Mouse (Mus musculus): ENCODE data around the gene Lhx3. TPM values are rescaled to one million over a fixed set of nuclear protein-coding genes. Genes with fewer than 3 reads are reported as not detected.

Gene Lhx3
- polyA plus RNA-seq, 1 experiment from 2014 or later, result 10.1 TPM

DNA sequence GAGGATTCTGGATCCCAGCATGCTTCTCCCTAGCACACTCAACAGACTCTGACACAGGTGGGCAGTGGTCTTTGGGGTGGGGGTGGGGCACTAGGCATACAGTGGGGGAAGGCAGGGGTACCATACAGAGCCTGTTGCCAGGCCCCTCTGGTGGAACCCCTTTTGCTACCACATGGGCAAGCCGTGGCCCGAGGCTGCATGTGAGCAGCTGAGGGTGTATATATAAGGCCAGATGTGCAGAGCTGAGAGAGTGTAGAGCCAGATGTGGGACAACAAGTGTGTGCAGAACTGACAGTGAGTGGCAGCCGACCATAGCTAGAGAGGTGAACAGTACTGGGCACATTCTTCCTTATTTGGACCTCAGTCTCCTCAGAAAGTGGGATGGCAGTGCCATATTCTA is 41.2 kb downstream of the Lhx3 start:
- Histone ChIP-seq H3K36me3 (ENCODE audit: control insufficient read depth, insufficient read depth, low read length) (no peaks in the 10 kb centered on the region), H3K9ac (replicated peaks; ENCODE audit: low read depth, low read length) (no peak overlapping the region), H3K9me3 (ENCODE audit: control insufficient read depth, low read length) (no peaks in the 10 kb centered on the region), H3K4me3 (ENCODE audit: low read depth, low read length) (no peak overlapping the region), H3K27ac (ENCODE audit: low read depth, low read length) (no peak overlapping the region), H3K4me2 (ENCODE audit: low read depth, low read length) (no peak overlapping the region), H3K4me1 (ENCODE audit: control insufficient read depth, insufficient read depth, low read length) (no peaks in the 10 kb centered on the region), H3K27me3 (ENCODE audit: control insufficient read depth, insufficient read depth, low read length) (no peaks in the 10 kb centered on the region)
- no peak for ATAC-seq (ENCODE audit: low read depth)
- 80% methylated on average over 3 of the region's 3 CpGs for WGBS

GRCm38 (mm10) chr2:26158064-26158463 is 50.0 kb downstream of the Lhx3 start:
- Histone ChIP-seq H3K4me3 (ENCODE audit: low read depth, low read length) (no peak overlapping the region), H3K27me3 (ENCODE audit: control insufficient read depth, insufficient read depth, low read length) (no peaks in the 10 kb centered on the region), H3K9ac (replicated peaks; ENCODE audit: low read depth, low read length) (no peak overlapping the region), H3K4me2 (ENCODE audit: low read depth, low read length) (no peak overlapping the region), H3K36me3 (ENCODE audit: control insufficient read depth, insufficient read depth, low read length) (no peaks in the 10 kb centered on the region), H3K4me1 (ENCODE audit: control insufficient read depth, insufficient read depth, low read length) (peaks cover 21% of the 10 kb centered on the region), H3K9me3 (ENCODE audit: control insufficient read depth, low read length) (no peaks in the 10 kb centered on the region), H3K27ac (ENCODE audit: low read depth, low read length) (no peak overlapping the region)
- peak; percentile 19 for ATAC-seq (ENCODE audit: low read depth)
- 30% methylated on average over 9 of the region's 9 CpGs for WGBS

DNA sequence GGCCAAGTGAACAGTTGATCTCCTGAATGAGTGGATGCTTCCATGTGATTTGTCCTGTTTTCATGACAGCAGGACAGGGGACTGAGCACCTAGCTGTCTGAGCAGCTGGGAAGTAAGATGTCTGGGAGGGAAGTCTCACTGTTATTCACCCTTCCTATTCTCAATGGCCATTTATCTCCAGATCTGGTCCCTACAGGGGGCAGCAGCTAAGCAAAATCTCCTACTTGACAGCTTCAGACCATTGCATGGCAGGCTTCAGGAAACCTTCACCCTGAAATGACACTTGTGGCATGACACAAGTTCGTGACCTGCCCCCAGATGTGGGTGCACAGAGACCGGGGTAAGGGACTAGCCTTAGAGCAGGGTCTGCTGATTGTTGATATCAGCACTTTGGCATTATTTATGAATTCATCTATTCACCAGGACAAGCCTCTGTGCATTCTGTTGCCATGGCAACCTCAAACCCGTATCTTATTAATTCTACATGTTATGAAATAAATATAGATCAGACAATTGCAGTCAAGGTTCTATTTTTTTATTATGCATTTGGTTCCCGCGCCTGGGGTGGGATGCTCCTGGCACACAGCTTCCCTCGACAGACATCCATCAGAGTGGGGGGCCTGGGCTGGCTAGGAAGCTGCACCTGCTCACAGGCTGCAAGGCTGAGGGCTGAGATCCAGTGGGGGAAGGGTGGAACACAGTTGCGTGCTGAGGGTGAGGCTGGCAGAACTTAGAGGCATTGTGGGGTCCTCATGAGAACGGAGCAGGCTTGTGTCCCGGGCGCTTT is 51.7 kb downstream of the Lhx3 start:
- H3K9ac ChIP-seq (replicated peaks; ENCODE audit: low read depth, low read length), result no peak overlapping the region
- peak overlapping the region; percentile 12; the same call in 1 of the 2 replicates for H3K27ac ChIP-seq (ENCODE audit: low read depth, low read length)
- H3K4me2 ChIP-seq (ENCODE audit: low read depth, low read length), result no peak overlapping the region
- no peaks in the 10 kb centered on the region for H3K9me3 ChIP-seq (ENCODE audit: control insufficient read depth, low read length)
- H3K4me3 ChIP-seq (ENCODE audit: low read depth, low read length), result no peak overlapping the region
- WGBS, result 35% methylated on average over 10 of the region's 10 CpGs
- H3K36me3 ChIP-seq (ENCODE audit: control insufficient read depth, insufficient read depth, low read length), result no peaks in the 10 kb centered on the region
- H3K4me1 ChIP-seq (ENCODE audit: control insufficient read depth, insufficient read depth, low read length), result peaks cover 21% of the 10 kb centered on the region
- ATAC-seq (ENCODE audit: low read depth), result peak; percentile 68
- no peaks in the 10 kb centered on the region for H3K27me3 ChIP-seq (ENCODE audit: control insufficient read depth, insufficient read depth, low read length)

DNA sequence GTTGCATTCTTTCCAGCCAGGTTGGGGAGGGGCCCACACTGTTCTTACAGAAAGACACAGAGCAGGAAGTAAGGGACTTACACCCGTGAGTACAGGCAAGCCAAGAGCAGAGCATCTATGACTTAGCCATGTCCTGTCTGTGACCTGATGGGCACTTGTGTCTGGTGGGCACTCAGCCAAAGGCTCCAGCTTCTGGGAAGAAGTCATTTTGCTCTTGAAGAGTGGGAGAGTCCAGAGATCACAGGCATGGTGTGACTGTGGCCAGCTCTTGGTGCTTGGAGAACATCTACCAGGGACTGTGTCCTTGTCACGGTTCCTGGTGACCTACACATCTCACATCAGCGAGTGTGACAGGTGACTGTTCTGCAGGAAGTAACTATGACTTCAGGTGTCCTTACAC is 52.4 kb downstream of the Lhx3 start:
- no peak overlapping the region for H3K4me2 ChIP-seq (ENCODE audit: low read depth, low read length)
- no peak overlapping the region for H3K27ac ChIP-seq (ENCODE audit: low read depth, low read length)
- H3K4me1 ChIP-seq (ENCODE audit: control insufficient read depth, insufficient read depth, low read length), result peaks cover 21% of the 10 kb centered on the region
- H3K27me3 ChIP-seq (ENCODE audit: control insufficient read depth, insufficient read depth, low read length), result no peaks in the 10 kb centered on the region
- no peaks in the 10 kb centered on the region for H3K36me3 ChIP-seq (ENCODE audit: control insufficient read depth, insufficient read depth, low read length)
- no peak for ATAC-seq (ENCODE audit: low read depth)
- no peaks in the 10 kb centered on the region for H3K9me3 ChIP-seq (ENCODE audit: control insufficient read depth, low read length)
- 73% methylated on average over 3 of the region's 3 CpGs for WGBS
- H3K9ac ChIP-seq (replicated peaks; ENCODE audit: low read depth, low read length), result no peak overlapping the region
- H3K4me3 ChIP-seq (ENCODE audit: low read depth, low read length), result no peak overlapping the region

DNA sequence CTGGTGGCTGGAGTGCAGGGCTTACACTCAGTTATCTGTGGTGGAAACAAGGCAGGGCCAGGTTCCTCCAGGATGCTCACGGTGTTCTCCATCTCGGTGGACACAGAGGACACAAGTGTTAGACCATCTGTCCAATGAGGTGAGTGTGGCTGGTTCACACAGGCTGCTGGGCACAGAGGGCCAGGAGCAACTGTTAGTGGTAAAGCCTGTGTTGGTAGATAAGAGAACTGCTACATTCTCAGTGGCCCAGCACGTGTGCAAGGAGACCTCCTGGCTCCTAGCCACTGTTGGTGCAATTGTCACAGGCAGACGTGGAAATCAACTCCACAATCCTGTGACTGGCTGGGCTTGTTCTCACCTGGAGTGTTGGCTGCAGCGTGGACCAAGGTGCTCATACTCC is 53.5 kb downstream of the Lhx3 start:
- WGBS, result 69% methylated on average over 5 of the region's 5 CpGs
- Histone ChIP-seq H3K4me1 (ENCODE audit: control insufficient read depth, insufficient read depth, low read length) (peaks cover 21% of the 10 kb centered on the region), H3K4me3 (ENCODE audit: low read depth, low read length) (no peak overlapping the region), H3K36me3 (ENCODE audit: control insufficient read depth, insufficient read depth, low read length) (no peaks in the 10 kb centered on the region), H3K27ac (ENCODE audit: low read depth, low read length) (no peak overlapping the region), H3K9ac (replicated peaks; ENCODE audit: low read depth, low read length) (no peak overlapping the region), H3K27me3 (ENCODE audit: control insufficient read depth, insufficient read depth, low read length) (no peaks in the 10 kb centered on the region), H3K9me3 (ENCODE audit: control insufficient read depth, low read length) (no peaks in the 10 kb centered on the region), H3K4me2 (ENCODE audit: low read depth, low read length) (no peak overlapping the region)
- ATAC-seq (ENCODE audit: low read depth), result no peak

DNA sequence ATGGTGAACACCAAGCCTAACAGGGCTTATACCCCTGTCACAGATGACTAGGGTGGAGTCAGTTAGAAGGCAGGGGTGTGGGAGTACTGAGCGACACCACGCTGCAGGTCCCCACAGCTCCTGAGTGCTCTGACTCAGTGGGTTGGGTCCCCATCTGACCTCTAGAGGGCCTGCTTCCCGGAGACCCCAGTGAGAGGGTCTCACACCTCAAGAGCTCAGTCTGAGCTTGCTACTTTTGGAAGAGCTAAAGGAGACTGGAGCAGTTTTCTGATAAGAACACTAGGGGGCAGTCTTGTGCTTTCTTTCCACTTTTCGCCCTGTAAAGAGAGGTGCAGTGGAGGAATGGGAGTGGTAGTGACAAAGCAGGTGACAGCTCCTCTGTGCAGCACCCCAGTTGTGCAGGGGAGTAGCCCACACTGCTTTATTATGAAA is 54.2 kb downstream of the Lhx3 start:
- WGBS, result 12% methylated on average over 4 of the region's 4 CpGs
- Histone ChIP-seq H3K27me3 (ENCODE audit: control insufficient read depth, insufficient read depth, low read length) (no peaks in the 10 kb centered on the region), H3K36me3 (ENCODE audit: control insufficient read depth, insufficient read depth, low read length) (no peaks in the 10 kb centered on the region), H3K9ac (replicated peaks; ENCODE audit: low read depth, low read length) (no peak overlapping the region), H3K9me3 (ENCODE audit: control insufficient read depth, low read length) (no peaks in the 10 kb centered on the region), H3K4me3 (ENCODE audit: low read depth, low read length) (no peak overlapping the region), H3K4me1 (ENCODE audit: control insufficient read depth, insufficient read depth, low read length) (peaks cover 21% of the 10 kb centered on the region), H3K27ac (ENCODE audit: low read depth, low read length) (no peak overlapping the region), H3K4me2 (ENCODE audit: low read depth, low read length) (no peak overlapping the region)
- peak; percentile 81 for ATAC-seq (ENCODE audit: low read depth)

- Histone ChIP-seq H3K9me3 (ENCODE audit: control insufficient read depth, low read length) (no peaks in the 10 kb centered on the region), H3K4me2 (ENCODE audit: low read depth, low read length) (no peak overlapping the region), H3K27me3 (ENCODE audit: control insufficient read depth, insufficient read depth, low read length) (no peaks in the 10 kb centered on the region), H3K27ac (ENCODE audit: low read depth, low read length) (no peak overlapping the region), H3K4me3 (ENCODE audit: low read depth, low read length) (no peak overlapping the region), H3K9ac (replicated peaks; ENCODE audit: low read depth, low read length) (no peak overlapping the region), H3K4me1 (ENCODE audit: control insufficient read depth, insufficient read depth, low read length) (peaks cover 21% of the 10 kb centered on the region), H3K36me3 (ENCODE audit: control insufficient read depth, insufficient read depth, low read length) (no peaks in the 10 kb centered on the region)
- WGBS, result 38% methylated on average over 4 of the region's 4 CpGs
- ATAC-seq (ENCODE audit: low read depth), result no peak
Measured at GRCm38 (mm10) chr2:26153295-26153694, 54.8 kb downstream of the Lhx3 start.

Other genes starting within 250 kb of the Lhx3 start
- 73.4 and 90.1 TPM in 2 replicates for gene Camsap1, start 225.0 kb downstream of the Lhx3 start, polyA plus RNA-seq (2014; fragmentation: Nextera tagmentation; extraction: Ambion mirVana)
- 154 and 155 TPM in 2 replicates for gene Ubac1, start 186.5 kb downstream of the Lhx3 start, polyA plus RNA-seq (2014; fragmentation: Nextera tagmentation; extraction: Ambion mirVana)
- 14.5 and 18.3 TPM in 2 replicates for gene Nacc2, start 85.1 kb downstream of the Lhx3 start, polyA plus RNA-seq (2014; fragmentation: Nextera tagmentation; extraction: Ambion mirVana)
- 16.1 and 17.3 TPM in 2 replicates for gene Qsox2, start 29.2 kb upstream of the Lhx3 start, polyA plus RNA-seq (2014; fragmentation: Nextera tagmentation; extraction: Ambion mirVana)
- 0.08 TPM in 1 of 2 replicates, not detected in the other for gene Ccdc187, start 86.3 kb upstream of the Lhx3 start, polyA plus RNA-seq (2014; fragmentation: Nextera tagmentation; extraction: Ambion mirVana)
- gene Gpsm1, start 107.2 kb upstream of the Lhx3 start, polyA plus RNA-seq (2014; fragmentation: Nextera tagmentation; extraction: Ambion mirVana), result 92.0 and 94.8 TPM in 2 replicates
- 26.6 and 31.0 TPM in 2 replicates for gene Dnlz, start 143.8 kb upstream of the Lhx3 start, polyA plus RNA-seq (2014; fragmentation: Nextera tagmentation; extraction: Ambion mirVana)
- gene Card9, start 152.6 kb upstream of the Lhx3 start, polyA plus RNA-seq (2014; fragmentation: Nextera tagmentation; extraction: Ambion mirVana), result 1.5 and 1.7 TPM in 2 replicates
- 30.9 and 32.4 TPM in 2 replicates for gene Snapc4, start 172.4 kb upstream of the Lhx3 start, polyA plus RNA-seq (2014; fragmentation: Nextera tagmentation; extraction: Ambion mirVana)
- gene Entr1, start 181.0 kb upstream of the Lhx3 start, polyA plus RNA-seq (2014; fragmentation: Nextera tagmentation; extraction: Ambion mirVana), result 147 and 152 TPM in 2 replicates
- gene Pmpca, start 181.1 kb upstream of the Lhx3 start, polyA plus RNA-seq (2014; fragmentation: Nextera tagmentation; extraction: Ambion mirVana), result 76.4 and 92.1 TPM in 2 replicates
- 21.3 and 24.4 TPM in 2 replicates for gene Inpp5e, start 200.9 kb upstream of the Lhx3 start, polyA plus RNA-seq (2014; fragmentation: Nextera tagmentation; extraction: Ambion mirVana)
- gene Sec16a, start 236.9 kb upstream of the Lhx3 start, polyA plus RNA-seq (2014; fragmentation: Nextera tagmentation; extraction: Ambion mirVana), result 27.2 and 35.2 TPM in 2 replicates